Mouse (Mus musculus) ES-Bruce4 (cell line): ENCODE measurements around the gene Samd4b.
"Not testable (repeated sequence)": the region's sequence is repeated elsewhere in the genome, so short reads cannot be mapped to it uniquely, and the experiment has no call there.

ENCODE experiments used
- CTCF ChIP-seq: IDR thresholded peaks from one replicate; pipeline ENCODE4 v1.8.1; 2011; ENCODE audit warnings: low read depth, low read length
- POLR2A ChIP-seq: IDR thresholded peaks from one replicate; pipeline ENCODE4 v1.8.1; 2011; ENCODE audit warnings: low read length; ENCODE audit not compliant: insufficient read depth

GRCm38 (mm10) chr7:28538886-28539285 lies 59.1 kb downstream of the Samd4b start:
- not testable (repeated sequence) for TF ChIP-seq CTCF, POLR2A
